Mouse (Mus musculus): Measurements from ENCODE around the gene Prep. TPM values are rescaled to one million over a fixed set of nuclear protein-coding genes. Genes with fewer than 3 reads are reported as not detected.

The Prep gene
- polyA plus RNA-seq, 1 experiment from 2014 or later: 22.1 TPM

- no peaks in the 10 kb centered on the region for H3K36me3 ChIP-seq (ENCODE audit: control insufficient read depth, insufficient read depth, low read length)
- 14% methylated on average over 11 of the region's 11 CpGs for WGBS
- no peak overlapping the region for H3K9ac ChIP-seq (ENCODE audit: low read depth, low read length)
- DNase-seq (ENCODE audit: low spot score): no peak
- peak; percentile 55 for ATAC-seq (replicated peaks; ENCODE audit: low FRiP score)
- H3K4me3 ChIP-seq (ENCODE audit: low read depth, low read length): no peak overlapping the region
- no peaks in the 10 kb centered on the region for H3K9me3 ChIP-seq (ENCODE audit: control insufficient read depth, low read length)
- peak overlapping the region; percentile 55 for H3K4me2 ChIP-seq
- peaks cover 7% of the 10 kb centered on the region; the same call in 1 of the 2 replicates for H3K4me1 ChIP-seq (replicated peaks; ENCODE audit: control insufficient read depth, insufficient read depth, low read length)
- no peaks in the 10 kb centered on the region for H3K27me3 ChIP-seq (replicated peaks; ENCODE audit: control insufficient read depth, insufficient read depth, low read length)
- no peak overlapping the region for H3K27ac ChIP-seq (ENCODE audit: low read depth, low read length)
These were observed 18.8 kb upstream of the Prep start for GRCm38 (mm10) chr10:45048158-45048557.

- H3K4me1 ChIP-seq (replicated peaks; ENCODE audit: control insufficient read depth, insufficient read depth, low read length): peaks cover 7% of the 10 kb centered on the region; the same call in 1 of the 2 replicates
- no peak overlapping the region for H3K27ac ChIP-seq (ENCODE audit: low read depth, low read length)
- H3K9ac ChIP-seq (ENCODE audit: low read depth, low read length): 0 out of 2 replicates have a peak overlapping the region, but pooled peaks have one; percentile 20
- 45% methylated on average over 11 of the region's 11 CpGs for WGBS
- peak overlapping the region; percentile 55 for H3K4me2 ChIP-seq
- no peaks in the 10 kb centered on the region for H3K9me3 ChIP-seq (ENCODE audit: control insufficient read depth, low read length)
- H3K4me3 ChIP-seq (ENCODE audit: low read depth, low read length): no peak overlapping the region
- DNase-seq (ENCODE audit: low spot score): no peak
- no peaks in the 10 kb centered on the region for H3K27me3 ChIP-seq (replicated peaks; ENCODE audit: control insufficient read depth, insufficient read depth, low read length)
- 0 out of 2 replicates have a peak, but pooled peaks have one; percentile 24 for ATAC-seq (replicated peaks; ENCODE audit: low FRiP score)
- H3K36me3 ChIP-seq (ENCODE audit: control insufficient read depth, insufficient read depth, low read length): no peaks in the 10 kb centered on the region
These were observed 18.4 kb upstream of the Prep start for GRCm38 (mm10) chr10:45048622-45049021.

GRCm38 (mm10) chr10:45051125-45051744 lies 15.8 kb upstream of the Prep start:
- Histone ChIP-seq H3K4me2 (no peak overlapping the region), H3K9me3 (ENCODE audit: control insufficient read depth, low read length) (no peaks in the 10 kb centered on the region), H3K27me3 (replicated peaks; ENCODE audit: control insufficient read depth, insufficient read depth, low read length) (no peaks in the 10 kb centered on the region), H3K4me1 (replicated peaks; ENCODE audit: control insufficient read depth, insufficient read depth, low read length) (peaks cover 7% of the 10 kb centered on the region; the same call in 1 of the 2 replicates), H3K4me3 (ENCODE audit: low read depth, low read length) (no peak overlapping the region), H3K27ac (ENCODE audit: low read depth, low read length) (no peak overlapping the region), H3K36me3 (ENCODE audit: control insufficient read depth, insufficient read depth, low read length) (no peaks in the 10 kb centered on the region), H3K9ac (ENCODE audit: low read depth, low read length) (no peak overlapping the region)
- DNase-seq (ENCODE audit: low spot score) (peak; percentile 63), ATAC-seq (replicated peaks; ENCODE audit: low FRiP score) (peak; percentile 64)
- 56% methylated on average over 11 of the region's 11 CpGs for WGBS

DNA sequence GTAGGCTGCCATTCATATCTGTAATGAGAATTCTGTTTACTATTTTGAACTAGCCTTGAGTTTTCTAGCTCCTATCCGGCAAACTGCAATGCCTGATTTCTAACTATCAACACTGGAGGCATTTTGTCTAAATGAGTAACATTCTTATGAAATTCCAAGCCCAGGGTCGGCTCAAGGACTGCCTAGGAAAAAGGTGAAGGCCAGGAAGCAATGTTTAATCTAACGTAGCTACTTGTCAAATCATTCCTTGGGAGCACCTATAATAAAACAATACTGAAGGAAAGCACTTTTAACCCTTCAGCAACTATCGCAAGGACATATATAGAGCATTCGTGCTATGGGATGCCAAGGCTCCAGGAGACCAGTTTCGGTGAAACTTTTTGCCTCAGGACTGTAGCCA lies 8.6 kb upstream of the Prep start:
- Histone ChIP-seq H3K27ac (ENCODE audit: low read depth, low read length) (no peak overlapping the region), H3K4me2 (no peak overlapping the region), H3K4me1 (replicated peaks; ENCODE audit: control insufficient read depth, insufficient read depth, low read length) (no peaks in the 10 kb centered on the region), H3K9ac (ENCODE audit: low read depth, low read length) (no peak overlapping the region), H3K36me3 (ENCODE audit: control insufficient read depth, insufficient read depth, low read length) (no peaks in the 10 kb centered on the region), H3K27me3 (replicated peaks; ENCODE audit: control insufficient read depth, insufficient read depth, low read length) (no peaks in the 10 kb centered on the region), H3K4me3 (ENCODE audit: low read depth, low read length) (no peak overlapping the region), H3K9me3 (ENCODE audit: control insufficient read depth, low read length) (no peaks in the 10 kb centered on the region)
- DNase-seq (ENCODE audit: low spot score): no peak
- WGBS: 85% methylated on average over 6 of the region's 6 CpGs
- no peak for ATAC-seq (replicated peaks; ENCODE audit: low FRiP score)

DNA sequence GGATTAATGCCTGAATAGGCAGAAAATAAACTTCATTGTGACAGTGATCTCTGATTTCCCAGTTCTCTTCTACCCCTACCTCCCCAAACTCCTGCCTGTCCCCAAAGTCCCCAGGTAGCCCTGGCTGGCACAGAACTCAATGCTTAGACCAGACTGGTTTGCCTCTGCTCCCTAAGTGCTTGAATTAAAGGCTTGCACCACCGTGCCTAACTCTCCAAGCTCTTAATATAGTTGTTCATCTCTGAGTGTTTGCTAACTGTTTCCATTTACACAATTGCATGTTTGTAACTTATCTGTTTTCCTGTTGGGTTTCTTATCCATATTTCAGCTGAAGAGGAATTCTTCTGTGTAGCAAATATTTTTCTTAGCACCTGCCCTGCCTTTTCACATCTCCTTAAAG lies 6.2 kb upstream of the Prep start:
- 62% methylated on average over 1 of the region's 1 CpGs for WGBS
- DNase-seq (ENCODE audit: low spot score) (no peak), ATAC-seq (replicated peaks; ENCODE audit: low FRiP score) (no peak)
- Histone ChIP-seq H3K27ac (ENCODE audit: low read depth, low read length) (no peak overlapping the region), H3K9me3 (ENCODE audit: control insufficient read depth, low read length) (no peaks in the 10 kb centered on the region), H3K27me3 (replicated peaks; ENCODE audit: control insufficient read depth, insufficient read depth, low read length) (no peaks in the 10 kb centered on the region), H3K9ac (ENCODE audit: low read depth, low read length) (no peak overlapping the region), H3K36me3 (ENCODE audit: control insufficient read depth, insufficient read depth, low read length) (no peaks in the 10 kb centered on the region), H3K4me2 (no peak overlapping the region), H3K4me1 (replicated peaks; ENCODE audit: control insufficient read depth, insufficient read depth, low read length) (no peaks in the 10 kb centered on the region; the same call in 1 of the 2 replicates), H3K4me3 (ENCODE audit: low read depth, low read length) (no peak overlapping the region)

DNA sequence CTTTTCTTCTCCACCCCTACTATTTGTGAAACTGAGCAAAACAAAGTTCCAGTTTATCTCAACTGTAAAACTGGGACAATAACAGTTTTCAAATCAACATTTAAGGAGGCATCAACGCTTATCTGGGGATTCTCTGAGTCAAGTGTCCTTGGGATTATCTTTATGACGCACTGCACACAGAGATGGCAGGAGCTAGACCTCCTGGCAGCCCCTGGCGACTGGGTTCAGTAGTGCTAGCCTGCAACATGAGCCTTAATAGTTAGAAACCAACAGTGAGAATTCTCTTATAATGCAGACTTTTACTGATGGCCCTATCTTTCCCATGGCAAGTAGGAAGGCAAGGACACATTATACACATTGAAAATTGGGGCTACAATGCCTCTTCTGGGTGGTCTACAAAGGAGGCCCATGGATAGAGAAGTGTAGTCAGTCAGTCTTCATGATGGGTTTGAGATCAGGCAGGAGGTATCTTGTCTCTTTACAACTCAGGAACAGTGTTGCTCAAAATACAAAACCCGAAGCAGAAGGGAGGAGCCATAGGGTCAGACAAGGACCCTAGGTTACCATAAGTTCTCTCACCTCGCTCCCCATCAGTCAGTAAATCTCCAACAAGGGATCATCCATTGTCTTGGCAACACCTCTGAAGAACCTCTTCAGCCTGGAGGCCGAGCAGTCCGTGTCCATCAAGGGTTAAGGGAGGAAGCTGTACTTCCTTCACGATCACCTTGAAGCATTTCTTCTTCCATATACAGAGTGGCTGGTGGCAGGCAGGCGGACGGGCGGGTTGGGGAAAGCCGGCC lies 672 bp upstream of the Prep start:
- Histone ChIP-seq H3K9me3 (ENCODE audit: control insufficient read depth, low read length) (no peaks in the 10 kb centered on the region), H3K27ac (ENCODE audit: low read depth, low read length) (peak overlapping the region; percentile 55), H3K27me3 (replicated peaks; ENCODE audit: control insufficient read depth, insufficient read depth, low read length) (no peaks in the 10 kb centered on the region), H3K4me2 (peak overlapping the region; percentile 89), H3K36me3 (ENCODE audit: control insufficient read depth, insufficient read depth, low read length) (no peaks in the 10 kb centered on the region), H3K9ac (ENCODE audit: low read depth, low read length) (peak overlapping the region; percentile 94), H3K4me1 (replicated peaks; ENCODE audit: control insufficient read depth, insufficient read depth, low read length) (peaks cover 36% of the 10 kb centered on the region), H3K4me3 (ENCODE audit: low read depth, low read length) (peak overlapping the region; percentile 97)
- ATAC-seq (replicated peaks; ENCODE audit: low FRiP score) (peak; percentile 30; the same call in 1 of the 2 replicates), DNase-seq (ENCODE audit: low spot score) (no peak)
- WGBS: 7% methylated on average over 12 of the region's 12 CpGs

- no peaks in the 10 kb centered on the region for H3K27me3 ChIP-seq (replicated peaks; ENCODE audit: control insufficient read depth, insufficient read depth, low read length)
- WGBS: 0% methylated on average over 28 of the region's 28 CpGs
- peak overlapping the region; percentile 66 for H3K27ac ChIP-seq (ENCODE audit: low read depth, low read length)
- no peaks in the 10 kb centered on the region for H3K9me3 ChIP-seq (ENCODE audit: control insufficient read depth, low read length)
- peak overlapping the region; percentile 89 for H3K4me2 ChIP-seq
- peak overlapping the region; percentile 94 for H3K9ac ChIP-seq (ENCODE audit: low read depth, low read length)
- H3K36me3 ChIP-seq (ENCODE audit: control insufficient read depth, insufficient read depth, low read length): peaks cover 4% of the 10 kb centered on the region; the same call in 1 of the 2 replicates
- H3K4me3 ChIP-seq (ENCODE audit: low read depth, low read length): peak overlapping the region; percentile 97
- H3K4me1 ChIP-seq (replicated peaks; ENCODE audit: control insufficient read depth, insufficient read depth, low read length): peaks cover 38% of the 10 kb centered on the region
- DNase-seq (ENCODE audit: low spot score) (no peak), ATAC-seq (replicated peaks; ENCODE audit: low FRiP score) (peak; percentile 19)
These were observed 478 bp downstream of the Prep start for GRCm38 (mm10) chr10:45067436-45067925.

DNA sequence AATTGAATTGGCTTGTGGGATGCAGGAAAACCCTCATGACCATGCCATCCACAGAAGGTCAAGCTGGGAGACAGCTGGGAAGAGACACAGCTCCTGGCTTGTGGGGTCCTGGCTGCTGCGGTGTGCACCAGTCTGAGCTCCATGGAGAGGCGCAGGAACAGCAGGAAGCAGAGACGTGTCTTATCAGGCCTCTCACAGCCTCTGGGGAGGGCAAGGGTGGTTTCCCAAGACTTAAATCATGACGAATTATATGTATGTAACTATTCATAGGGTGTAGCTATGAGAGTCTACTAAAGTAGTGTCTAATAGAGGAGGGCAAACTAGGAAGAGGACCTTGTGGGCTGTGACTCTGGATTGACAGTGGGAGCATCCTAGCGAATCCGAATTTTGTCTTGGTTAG lies 2.6 kb downstream of the Prep start:
- H3K4me3 ChIP-seq (ENCODE audit: low read depth, low read length): no peak overlapping the region
- DNase-seq (ENCODE audit: low spot score) (no peak), ATAC-seq (replicated peaks; ENCODE audit: low FRiP score) (no peak)
- H3K4me2 ChIP-seq: peak overlapping the region; percentile 41
- no peak overlapping the region for H3K9ac ChIP-seq (ENCODE audit: low read depth, low read length)
- WGBS: 47% methylated on average over 6 of the region's 6 CpGs
- no peaks in the 10 kb centered on the region for H3K9me3 ChIP-seq (ENCODE audit: control insufficient read depth, low read length)
- peaks cover 38% of the 10 kb centered on the region for H3K4me1 ChIP-seq (replicated peaks; ENCODE audit: control insufficient read depth, insufficient read depth, low read length)
- peaks cover 9% of the 10 kb centered on the region; the same call in 1 of the 2 replicates for H3K36me3 ChIP-seq (ENCODE audit: control insufficient read depth, insufficient read depth, low read length)
- H3K27ac ChIP-seq (ENCODE audit: low read depth, low read length): no peak overlapping the region
- H3K27me3 ChIP-seq (replicated peaks; ENCODE audit: control insufficient read depth, insufficient read depth, low read length): no peaks in the 10 kb centered on the region
